In the genomic region with DNA sequence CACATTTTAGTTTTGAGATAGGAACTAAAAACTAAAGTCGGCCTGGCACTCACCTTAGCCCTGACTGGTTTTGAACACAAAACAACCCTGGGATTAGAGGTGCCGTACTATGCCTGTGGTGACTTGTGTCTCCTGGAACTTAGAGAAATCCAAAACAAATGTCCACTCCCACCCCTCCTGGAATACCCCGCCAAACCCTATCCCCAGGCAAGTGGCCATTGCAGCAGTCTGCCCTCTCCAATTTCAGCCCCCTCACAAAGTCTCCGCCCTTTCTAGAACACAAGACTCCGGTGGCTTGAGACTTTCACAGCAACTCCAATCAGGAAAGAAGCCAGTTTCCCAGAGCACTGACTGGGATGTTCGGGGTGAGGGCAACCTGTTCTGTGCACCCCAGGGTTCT, we compare ENCODE assay signal across 8 mouse cellular contexts. TPM values are rescaled to one million over a fixed set of nuclear protein-coding genes. Genes with fewer than 3 reads are reported as not detected.
A peak's percentile ranks its signal among the peaks of the same experiment; 100 is the strongest.
DNase-seq lines count a peak whose midpoint lies in the region; ATAC-seq and TF ChIP-seq lines count a peak whose summit lies in the region.

Bola3 (plus strand) TSS at position 275 of the 400 bp plus-strand sequence.

- H3K4me1 ChIP-seq in kidney, adult 2 months (ENCODE audit: control insufficient read depth, insufficient read depth, low read length): peaks cover 10% of the 10 kb centered on the region; the same call in 1 of the 2 replicates
- H3K4me1 ChIP-seq in forebrain, embryonic 14.5 days (ENCODE audit: control insufficient read depth, insufficient read depth, low read length): 0 out of 2 replicates have a peak, but pooled peaks cover 4% of the 10 kb centered on the region
- peaks cover 13% of the 10 kb centered on the region for H3K4me1 ChIP-seq in hindbrain, embryonic 12.5 days
- peaks cover 30 to 40% of the 10 kb centered on the region in 2 experiments for H3K4me1 ChIP-seq in liver, embryonic 14.5 days (replicated peaks; ENCODE audit: control insufficient read depth in 2 of 2, insufficient read depth in 2 of 2, low read length in 1 of 2)

- POLR2A ChIA-PET in Patski (lab: Charles Lee): no interaction called here

- H3K9ac ChIP-seq in forebrain, embryonic 14.5 days (ENCODE audit: low read length): peak within 1 kb of the TSS; percentile 96
- peak within 1 kb of the TSS; percentile 81 for H3K9ac ChIP-seq in hindbrain, embryonic 12.5 days
- peak within 1 kb of the TSS; percentile 99 for H3K9ac ChIP-seq in liver, embryonic 14.5 days (replicated peaks)

- DNase-seq in kidney, adult 2 months: no peak
- DNase-seq in kidney, postnatal 14 days: no peak
- no peak for DNase-seq in Patski (ENCODE audit: low read depth, low spot score)
- no peak for DNase-seq in forebrain, embryonic 14.5 days (ENCODE audit: low spot score)
- DNase-seq in liver, embryonic 14.5 days (ENCODE audit: low read depth in 3 of 3, low spot score in 3 of 3): no peak
- no peak for DNase-seq in ovary, postnatal 36 days (ENCODE audit: low spot score)
- DNase-seq in testis, postnatal 10 days (ENCODE audit: low spot score): no peak

- H3K27ac ChIP-seq in kidney, adult 2 months (ENCODE audit: insufficient read depth, low read depth, low read length): peak within 1 kb of the TSS; percentile 46
- no peak within 1 kb of the TSS; the same call in 1 of the 2 replicates for H3K27ac ChIP-seq in forebrain, embryonic 14.5 days (ENCODE audit: low read depth, low read length)
- no peak within 1 kb of the TSS for H3K27ac ChIP-seq in hindbrain, embryonic 12.5 days
- H3K27ac ChIP-seq in liver, embryonic 14.5 days: peak within 1 kb of the TSS; percentile 95

- no peak for TF ChIP-seq CTCF in kidney, adult 2 months (conservative IDR thresholded peaks at IDR 0.05; ENCODE audit: insufficient read depth, insufficient read length, low read depth, low read length)
- TF ChIP-seq CTCF in Patski (IDR thresholded peaks at IDR 0.05): no peak
- TF ChIP-seq CTCF in liver, embryonic 14.5 days (IDR thresholded peaks at IDR 0.05; ENCODE audit: low read depth): no peak

- WGBS in kidney, adult 2 months: 28% methylated on average over 6 of the region's 6 CpGs
- 31% methylated on average over 6 of the region's 6 CpGs for WGBS in forebrain, embryonic 14.5 days
- 34% methylated on average over 6 of the region's 6 CpGs for WGBS in hindbrain, embryonic 12.5 days
- 41% methylated on average over 6 of the region's 6 CpGs for WGBS in liver, embryonic 14.5 days (ENCODE audit: insufficient replicate concordance)

- no peak for TF ChIP-seq POLR2A in kidney, adult 2 months (IDR thresholded peaks at IDR 0.05; ENCODE audit: low read depth, low read length)

- no peaks in the 10 kb centered on the region for H3K27me3 ChIP-seq in kidney, adult 2 months (replicated peaks; ENCODE audit: control insufficient read depth, insufficient read depth, low read length)
- no peaks in the 10 kb centered on the region for H3K27me3 ChIP-seq in Patski
- no peaks in the 10 kb centered on the region for H3K27me3 ChIP-seq in forebrain, embryonic 14.5 days (replicated peaks; ENCODE audit: control insufficient read depth, insufficient read depth, low read length)
- H3K27me3 ChIP-seq in hindbrain, embryonic 12.5 days: no peaks in the 10 kb centered on the region
- no peaks in the 10 kb centered on the region for H3K27me3 ChIP-seq in liver, embryonic 14.5 days (ENCODE audit: control insufficient read depth, insufficient read depth, low read length)

- H3K9me3 ChIP-seq in forebrain, embryonic 14.5 days (replicated peaks; ENCODE audit: control insufficient read depth, low read length): no peaks in the 10 kb centered on the region
- no peaks in the 10 kb centered on the region for H3K9me3 ChIP-seq in hindbrain, embryonic 12.5 days (replicated peaks)
- H3K9me3 ChIP-seq in liver, embryonic 14.5 days (ENCODE audit: control insufficient read depth, low read length): no peaks in the 10 kb centered on the region

- in situ Hi-C loops in Patski (cut with MboI; ENCODE audit: low pct_unique_long_range_greater_than_20kb): no loop called here

- H3K36me3 ChIP-seq in kidney, adult 2 months (ENCODE audit: control insufficient read depth, insufficient read depth, low read length): no peaks in the 10 kb centered on the region
- H3K36me3 ChIP-seq in forebrain, embryonic 14.5 days (ENCODE audit: control insufficient read depth, insufficient read depth, low read length): peaks cover 13% of the 10 kb centered on the region; the same call in 1 of the 2 replicates
- H3K36me3 ChIP-seq in hindbrain, embryonic 12.5 days: 0 out of 2 replicates have a peak, but pooled peaks cover 9% of the 10 kb centered on the region
- H3K36me3 ChIP-seq in liver, embryonic 14.5 days (replicated peaks; ENCODE audit: control insufficient read depth, insufficient read depth, low read depth): peaks cover 13% of the 10 kb centered on the region

- peak; percentile 55 for ATAC-seq in Patski
- no peak; the same call in 1 of the 2 replicates for ATAC-seq in forebrain, embryonic 14.5 days
- ATAC-seq in hindbrain, embryonic 12.5 days (ENCODE audit: low FRiP score): no peak; the same call in 1 of the 2 replicates
- no peak for ATAC-seq in liver, embryonic 14.5 days (ENCODE audit: insufficient read depth)

- CTCF ChIA-PET in Patski (lab: Charles Lee): interaction anchor here (1.2 kb wide), 1 partner anchor 14 kb away, joined by 3 read pairs; no protein-coding TSS in a partner anchor

- peak within 1 kb of the TSS; percentile 87 for H3K4me3 ChIP-seq in kidney, adult 2 months (ENCODE audit: insufficient read depth, low read depth, low read length)
- H3K4me3 ChIP-seq in forebrain, embryonic 14.5 days (ENCODE audit: low read depth, low read length): peak within 1 kb of the TSS; percentile 83
- H3K4me3 ChIP-seq in hindbrain, embryonic 12.5 days: peak within 1 kb of the TSS; percentile 74
- H3K4me3 ChIP-seq in liver, embryonic 14.5 days (ENCODE audit: insufficient read depth in 1 of 2, low read depth in 2 of 2, low read length in 2 of 2): peak within 1 kb of the TSS; percentile 81 to 95

- no peak for TF ChIP-seq EP300 in liver, embryonic 14.5 days (IDR thresholded peaks at IDR 0.05; ENCODE audit: low read depth)

- H3K4me2 ChIP-seq in forebrain, embryonic 14.5 days (ENCODE audit: low read length): peak within 1 kb of the TSS; percentile 60
- H3K4me2 ChIP-seq in hindbrain, embryonic 12.5 days (replicated peaks): peak within 1 kb of the TSS; percentile 72
- peak within 1 kb of the TSS; percentile 89 for H3K4me2 ChIP-seq in liver, embryonic 14.5 days (ENCODE audit: low read depth)

RNA-seq across cellular contexts. Expression of gene Bola3, which starts in this region (rescaled TPM):
- polyA plus RNA-seq in kidney, adult 2 months (2012; rRNA removed): 85.2 and 125 TPM in 2 replicates
- 126 TPM for polyA plus RNA-seq in Patski (2021)
- polyA plus RNA-seq in forebrain, embryonic 14.5 days (2014; fragmentation: Nextera tagmentation; extraction: Ambion mirVana): 66.7 and 93.2 TPM in 2 replicates
- 88.5 and 92.1 TPM in 2 replicates for polyA plus RNA-seq in hindbrain, embryonic 12.5 days (2016; fragmentation: Nextera tagmentation; extraction: Ambion mirVana)
- polyA plus RNA-seq in liver, embryonic 14.5 days (2012; rRNA removed): 28.8 and 92.1 TPM in 2 replicates
- 342 and 357 TPM in 2 replicates for polyA plus RNA-seq in liver, embryonic 14.5 days (2014; fragmentation: Nextera tagmentation; extraction: Ambion mirVana)

Comparison
In these comparisons a context has a peak if more than half of its experiments do, and no peak if none do; other contexts are left out.
1. H3K27ac ChIP-seq: peak in kidney, adult 2 months (single experiment) and liver, embryonic 14.5 days (single experiment); none in forebrain, embryonic 14.5 days (single experiment) and hindbrain, embryonic 12.5 days (single experiment).
2. Peak in every context shown above with its lines, with median percentiles within 50 percentile points of each other: H3K4me3 ChIP-seq, H3K4me2 ChIP-seq and H3K9ac ChIP-seq.